Mouse (Mus musculus) neutrophil, adult 5-6 weeks (primary cell): Measurements from ENCODE around the gene Ucp1. TPM values are rescaled to one million over a fixed set of nuclear protein-coding genes. Genes with fewer than 3 reads are reported as not detected.
"Not testable (repeated sequence)": the region's sequence is repeated elsewhere in the genome, so short reads cannot be mapped to it uniquely, and the experiment has no call there.

Experiments
- ATAC-seq: fragments of 151-379, 151-347 bp; 2 replicates; pipeline ENCODE4 v1.8.0; 2017; ENCODE audit warnings: mild to moderate bottlenecking, moderate TSS enrichment; ENCODE audit not compliant: insufficient number of reproducible peaks, poor library complexity, low FRiP score, severe bottlenecking; ENCODE audit errors: extremely low read depth
- total RNA-seq: library from RNA; stranded (forward); fragments of 200-1000 nt; gene quantifications from 2 replicates; pipeline ENCODE4 v1.2.3, GENCODE M21; 2017

The Ucp1 gene
- not detected in 2 replicates for total RNA-seq

- no peak for ATAC-seq
Measured at GRCm38 (mm10) chr8:83290176-83290575, at the start of gene Ucp1. Ucp1 (plus strand) TSS chr8:83290352.

GRCm38 (mm10) chr8:83244151-83244550 is 46.0 kb upstream of the Ucp1 start:
- no peak for ATAC-seq

GRCm38 (mm10) chr8:83250858-83251257 is 39.3 kb upstream of the Ucp1 start:
- ATAC-seq: no peak

- ATAC-seq: no peak
Measured at GRCm38 (mm10) chr8:83251362-83252246, 38.5 kb upstream of the Ucp1 start.

DNA sequence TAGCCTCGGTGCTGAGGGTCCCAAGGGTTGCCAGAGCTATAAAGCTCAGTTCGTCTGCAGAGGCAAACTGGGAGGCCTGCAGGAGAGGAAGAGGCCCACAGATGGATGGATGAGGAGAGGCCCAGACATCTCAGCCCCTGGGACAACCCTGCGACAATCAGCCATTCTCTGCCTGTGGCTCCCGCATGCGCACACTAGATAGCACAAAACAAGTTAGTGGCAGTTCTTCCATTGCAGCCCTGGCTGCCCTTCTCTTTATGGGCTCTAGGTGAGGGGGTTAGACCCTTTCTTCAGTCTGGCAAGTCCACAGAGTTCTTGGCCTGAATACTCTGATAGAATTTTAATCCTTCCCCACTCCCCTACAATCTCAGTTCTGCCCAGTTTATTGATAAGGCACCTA is 37.4 kb upstream of the Ucp1 start:
- no peak for ATAC-seq

DNA sequence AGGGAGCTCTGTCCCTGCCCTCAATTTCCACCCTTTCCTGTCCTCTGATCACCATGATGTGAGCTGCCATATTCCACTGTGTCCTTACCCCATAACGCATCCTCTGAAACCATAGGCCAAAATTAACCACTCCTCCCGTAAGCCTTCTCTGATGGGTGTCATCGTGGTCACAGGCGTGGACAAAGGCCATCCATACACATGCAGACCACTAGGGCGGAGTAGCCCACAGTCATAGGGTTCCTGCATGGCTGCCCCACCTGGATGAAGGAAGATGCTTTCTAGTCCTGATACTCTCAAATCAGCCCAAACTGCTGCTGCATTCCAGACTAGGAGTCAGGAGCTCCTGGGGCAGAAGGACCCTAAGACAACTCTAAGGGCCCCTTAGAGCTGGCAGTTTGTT is 32.5 kb upstream of the Ucp1 start:
- no peak for ATAC-seq

DNA sequence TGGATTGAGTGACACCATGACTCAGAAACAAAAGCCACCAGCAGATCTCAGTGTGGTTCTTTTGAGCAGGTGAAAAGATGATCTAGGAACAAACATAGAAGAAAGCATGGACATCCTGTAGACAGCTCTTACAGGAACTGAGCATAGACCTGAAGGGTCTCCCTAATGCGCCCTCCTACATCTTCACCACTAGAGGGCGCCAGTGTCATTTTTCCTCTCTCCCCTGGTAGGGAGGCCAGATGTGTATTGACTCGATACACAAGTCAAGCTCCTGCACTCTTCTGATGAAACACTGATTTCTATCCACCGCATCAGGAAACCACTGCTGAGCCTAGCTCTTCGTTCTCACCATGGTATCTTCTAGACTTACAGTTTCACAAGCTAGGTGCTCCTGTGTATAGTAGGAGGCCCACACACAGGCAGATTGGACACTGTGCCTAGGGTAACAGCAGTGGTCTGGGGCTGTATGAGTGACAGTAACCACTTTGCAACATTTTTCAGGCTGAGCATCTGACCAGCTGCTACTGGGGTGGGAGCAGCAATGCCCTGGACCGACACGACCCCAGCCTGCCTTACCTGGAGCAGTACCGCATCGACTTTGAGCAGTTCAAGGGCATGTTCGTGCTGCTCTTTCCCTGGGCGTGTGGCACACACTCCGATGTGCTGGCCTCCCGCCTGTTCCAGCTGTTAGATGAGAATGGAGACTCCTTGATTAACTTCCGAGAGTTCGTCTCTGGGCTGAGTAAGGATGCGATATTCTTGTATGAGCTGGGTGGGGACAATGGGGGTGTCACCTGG is 29.5 kb upstream of the Ucp1 start:
- ATAC-seq: no peak; the same call in 1 of the 2 replicates

- 0 out of 2 replicates have a peak, but pooled peaks have one; percentile 6 for ATAC-seq
Measured at GRCm38 (mm10) chr8:83271172-83271571, 19.0 kb upstream of the Ucp1 start.

DNA sequence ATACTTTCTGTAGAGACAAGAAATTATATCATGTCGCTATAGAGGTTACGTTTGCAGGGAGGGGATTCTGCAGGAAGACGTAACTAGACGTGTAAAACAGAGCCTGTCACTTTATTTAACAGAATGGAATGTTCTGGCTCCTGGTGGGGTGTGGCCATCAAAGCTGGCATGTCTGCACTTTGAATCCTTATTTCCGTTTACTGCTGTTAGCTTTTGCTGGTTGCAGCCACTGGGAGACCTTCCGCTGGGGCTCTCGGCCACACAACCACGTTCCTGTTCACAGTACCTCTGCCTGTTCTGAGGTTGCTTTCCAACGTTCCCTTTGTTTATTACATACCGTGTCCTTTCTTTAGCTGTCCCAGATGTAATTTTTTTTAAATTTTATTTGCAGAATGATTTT is 17.7 kb upstream of the Ucp1 start:
- no peak for ATAC-seq

DNA sequence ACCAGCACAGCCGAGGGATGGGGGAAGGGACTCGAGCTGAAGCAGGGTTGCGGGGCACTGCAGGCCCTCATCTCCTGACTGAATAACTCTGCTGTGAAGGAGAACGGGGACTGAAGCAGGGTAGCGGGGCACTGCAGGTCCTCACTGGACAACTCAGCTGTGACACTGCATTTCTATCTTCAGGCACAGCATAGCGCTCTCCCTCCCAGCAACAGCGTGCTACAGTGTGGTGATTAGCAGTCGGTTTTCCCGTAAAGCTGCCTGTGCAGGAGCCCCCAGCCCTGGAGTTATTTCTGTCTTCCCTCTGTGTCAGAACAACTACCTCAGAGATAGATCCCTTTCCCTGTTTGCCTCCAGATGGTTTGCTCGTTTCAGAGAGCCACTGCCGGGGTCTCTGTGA is 15.7 kb upstream of the Ucp1 start:
- no peak for ATAC-seq

GRCm38 (mm10) chr8:83278431-83278830 is 11.7 kb upstream of the Ucp1 start:
- ATAC-seq: no peak

GRCm38 (mm10) chr8:83285391-83285790 is 4.8 kb upstream of the Ucp1 start:
- ATAC-seq: no peak

DNA sequence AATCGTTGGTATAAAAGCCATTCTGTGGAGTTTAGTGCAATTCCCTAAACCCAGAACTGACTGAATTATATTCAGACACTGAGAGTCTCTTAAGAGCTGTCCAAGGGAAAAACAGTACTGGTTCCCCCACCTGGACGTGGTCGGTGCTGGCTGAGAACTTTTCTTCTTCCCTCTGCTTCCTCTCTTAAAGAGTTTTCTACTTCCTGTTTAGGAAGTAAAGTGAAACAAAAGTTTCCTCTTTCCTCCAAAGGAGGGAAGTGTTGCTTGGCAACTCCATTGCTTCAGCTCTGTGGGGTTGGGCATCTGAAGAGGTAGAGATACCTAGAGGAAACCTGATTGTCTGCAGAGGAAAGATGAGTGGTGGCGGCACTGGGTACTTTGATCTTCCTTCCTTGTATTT is 7.2 kb downstream of the Ucp1 start:
- ATAC-seq: no peak

DNA sequence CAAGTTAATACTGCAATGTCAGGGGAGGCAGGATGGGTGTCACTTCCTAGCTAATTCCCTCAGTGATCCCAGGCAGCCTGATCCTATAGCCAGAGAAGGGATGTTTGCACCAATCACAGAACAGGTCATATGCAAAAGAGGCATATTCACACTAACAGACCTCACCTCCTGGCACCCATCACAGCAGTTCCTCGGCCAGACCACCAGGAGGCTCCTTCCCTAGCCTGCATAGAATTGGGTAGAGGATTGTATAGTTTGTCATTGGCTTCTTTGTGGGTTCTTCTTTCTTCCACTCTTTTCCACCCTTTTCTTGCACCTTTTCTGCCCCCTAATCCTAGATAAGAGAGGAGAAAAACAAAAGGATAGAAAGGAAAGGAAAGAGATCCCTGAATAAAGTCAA is 10.0 kb downstream of the Ucp1 start:
- no peak for ATAC-seq

DNA sequence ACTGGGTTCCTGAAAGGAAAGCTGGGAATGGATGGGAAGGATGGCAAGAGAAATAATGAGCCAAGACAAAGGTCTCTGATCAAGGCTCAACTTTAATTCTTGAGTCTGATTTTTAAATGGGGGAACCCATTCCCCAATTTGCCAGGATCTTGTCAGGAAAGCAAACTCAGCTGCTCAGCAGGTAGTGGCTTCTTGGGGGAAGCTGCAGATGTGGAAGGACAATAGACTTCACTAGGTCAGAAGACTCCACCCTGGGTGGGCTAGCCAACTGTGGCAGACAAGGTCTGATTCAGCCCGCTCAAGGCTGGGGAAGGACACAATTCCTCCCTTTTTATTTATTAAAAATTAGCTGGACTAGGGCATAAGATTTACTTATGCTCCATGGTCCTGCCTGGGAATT is 14.8 kb downstream of the Ucp1 start:
- no peak for ATAC-seq

DNA sequence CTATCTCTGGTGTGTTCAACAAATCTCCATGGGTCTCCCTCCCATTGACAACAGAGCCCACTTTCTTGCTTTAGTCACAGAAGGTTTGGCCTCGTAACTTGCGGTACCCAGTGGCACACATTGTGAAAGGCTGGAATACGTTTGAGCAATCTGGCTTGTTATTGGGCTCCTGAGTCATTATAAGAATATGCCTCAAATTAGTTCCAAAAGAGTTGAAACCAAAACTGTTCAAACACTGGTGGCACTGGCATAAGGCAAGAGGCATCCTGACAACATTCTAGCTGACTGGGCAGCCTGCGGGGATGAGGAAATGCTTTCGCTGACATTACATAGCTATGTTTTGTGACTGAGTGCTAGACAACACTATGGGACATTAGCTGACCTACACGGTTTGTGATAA is 19.7 kb downstream of the Ucp1 start:
- no peak for ATAC-seq

DNA sequence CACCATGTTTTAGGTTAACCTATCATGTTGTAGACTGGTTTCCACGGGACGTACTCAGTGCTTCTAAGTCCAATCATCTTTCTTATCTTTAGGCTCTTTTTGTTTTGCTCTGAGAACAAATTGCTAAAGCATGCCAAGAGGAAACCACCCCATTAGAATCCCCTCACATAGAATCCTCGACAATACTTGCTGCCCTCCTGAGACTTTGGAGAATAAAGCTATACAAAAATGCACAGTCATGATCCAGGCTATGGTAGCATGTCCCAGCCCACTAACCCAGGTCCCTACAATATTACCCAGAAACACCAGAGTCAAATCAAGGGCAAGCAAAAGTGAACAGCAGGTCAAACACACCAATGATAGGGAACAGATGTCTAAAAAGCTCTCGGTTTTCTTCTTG is 24.9 kb downstream of the Ucp1 start:
- not testable (repeated sequence) for ATAC-seq

- no peak for ATAC-seq
Measured at GRCm38 (mm10) chr8:83315691-83316090, 25.5 kb downstream of the Ucp1 start.

DNA sequence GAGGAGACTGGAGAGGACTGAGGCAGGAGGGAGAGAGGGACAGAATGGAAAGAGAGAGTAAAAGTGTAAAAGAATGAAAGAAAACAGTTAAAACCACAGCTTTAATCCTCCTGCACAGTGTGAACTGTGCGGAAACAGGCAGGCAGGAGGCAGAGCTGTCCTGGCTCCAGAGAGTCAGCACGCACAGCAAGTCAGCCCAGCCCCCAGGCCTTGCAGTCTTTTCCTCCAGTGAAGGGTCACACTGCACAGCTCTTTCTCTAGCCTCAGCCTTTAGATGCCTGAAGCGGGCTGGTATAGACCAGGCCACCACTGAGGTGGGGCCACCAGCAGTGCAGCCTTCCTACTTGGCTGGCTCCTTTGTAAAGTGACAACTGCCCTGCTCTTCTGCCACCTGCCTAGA is 30.4 kb downstream of the Ucp1 start:
- no peak for ATAC-seq

DNA sequence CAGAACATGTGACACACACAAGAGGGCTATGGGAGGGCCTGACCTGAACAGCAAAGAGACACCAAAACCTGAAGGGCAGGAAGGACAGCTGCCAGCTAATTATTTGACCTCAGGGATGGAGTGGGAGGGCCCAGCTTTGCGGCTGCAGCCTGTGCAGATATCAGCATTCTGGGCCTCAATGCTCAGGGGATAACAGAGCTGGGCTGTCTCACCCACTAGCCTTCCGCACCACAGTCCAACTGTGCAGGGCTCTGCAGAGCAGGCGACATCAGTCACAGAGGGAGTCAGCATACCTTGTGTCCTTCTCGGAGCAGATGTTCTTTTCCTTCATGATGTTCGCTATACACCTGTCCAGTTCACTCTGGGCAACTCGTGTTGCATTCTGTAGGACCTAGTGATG is 32.2 kb downstream of the Ucp1 start:
- no peak for ATAC-seq
